Mouse (Mus musculus): ENCODE measurements at regions not wholly inside any gene's neighbourhood (a gene's known extent, or its start where the extent isn't known, plus 50 kb on each side); places are given as distances from the start of the nearest gene placed in this dataset.
A peak's percentile ranks its signal among the peaks of the same experiment; 100 is the strongest.
"Not testable (repeated sequence)": the region's sequence is repeated elsewhere in the genome, so short reads cannot be mapped to it uniquely, and the experiment has no call there.

GRCm38 (mm10) chr8:78065890-78066493 is 147.1 kb upstream of the Ttc29 start:
- DNase-seq (ENCODE audit: low spot score in 2 of 2): no peak

- no peak for DNase-seq (ENCODE audit: low spot score in 2 of 2)
Measured at GRCm38 (mm10) chr8:78068087-78068910, 144.8 kb upstream of the Ttc29 start.

GRCm38 (mm10) chr8:78073821-78074220 is 139.3 kb upstream of the Ttc29 start:
- no peak for DNase-seq (ENCODE audit: low spot score in 2 of 2)

- DNase-seq (ENCODE audit: low spot score in 2 of 2): no peak
Measured at GRCm38 (mm10) chr8:78077122-78077521, 136.0 kb upstream of the Ttc29 start.

- DNase-seq (ENCODE audit: low spot score in 2 of 2): not testable (repeated sequence)
Measured at GRCm38 (mm10) chr8:78081395-78081794, 131.7 kb upstream of the Ttc29 start.

GRCm38 (mm10) chr8:78083012-78083411 is 130.1 kb upstream of the Ttc29 start:
- no peak for DNase-seq (ENCODE audit: low spot score in 2 of 2)

- no peak for DNase-seq (ENCODE audit: low spot score in 2 of 2)
Measured at GRCm38 (mm10) chr8:78086361-78086760, 126.7 kb upstream of the Ttc29 start.

GRCm38 (mm10) chr8:78090382-78091122 is 122.5 kb upstream of the Ttc29 start:
- no peak for DNase-seq (ENCODE audit: low spot score in 2 of 2)

- no peak for DNase-seq (ENCODE audit: low spot score in 2 of 2)
Measured at GRCm38 (mm10) chr8:78096383-78096782, 116.7 kb upstream of the Ttc29 start.

- DNase-seq (ENCODE audit: low spot score in 2 of 2): no peak
Measured at GRCm38 (mm10) chr8:78098191-78098745, 114.8 kb upstream of the Ttc29 start.

GRCm38 (mm10) chr8:78099091-78099490 is 114.0 kb upstream of the Ttc29 start:
- no peak for DNase-seq (ENCODE audit: low spot score in 2 of 2)

- no peak for DNase-seq (ENCODE audit: low spot score in 2 of 2)
Measured at GRCm38 (mm10) chr8:78107339-78107738, 105.8 kb upstream of the Ttc29 start.

GRCm38 (mm10) chr8:78110003-78110649 is 103.0 kb upstream of the Ttc29 start:
- no peak for DNase-seq (ENCODE audit: low spot score in 2 of 2)

- no peak for DNase-seq (ENCODE audit: low spot score in 2 of 2)
Measured at GRCm38 (mm10) chr8:78113105-78113504, 100.0 kb upstream of the Ttc29 start.

GRCm38 (mm10) chr8:78114512-78114911 is 98.6 kb upstream of the Ttc29 start:
- DNase-seq (ENCODE audit: low spot score in 2 of 2): no peak

- DNase-seq (ENCODE audit: low spot score in 2 of 2): no peak
Measured at GRCm38 (mm10) chr8:78117191-78117590, 95.9 kb upstream of the Ttc29 start.

- no peak for DNase-seq (ENCODE audit: low spot score in 2 of 2)
Measured at GRCm38 (mm10) chr8:78118493-78118892, 94.6 kb upstream of the Ttc29 start.

GRCm38 (mm10) chr8:78119682-78120081 is 93.4 kb upstream of the Ttc29 start:
- no peak for DNase-seq (ENCODE audit: low spot score in 2 of 2)

- DNase-seq (ENCODE audit: low spot score in 2 of 2): peak in 1 of 2 experiments; percentile 25
Measured at GRCm38 (mm10) chr8:78124248-78124647, 88.8 kb upstream of the Ttc29 start.

GRCm38 (mm10) chr8:78127852-78128251 is 85.2 kb upstream of the Ttc29 start:
- no peak for DNase-seq (ENCODE audit: low spot score in 2 of 2)

GRCm38 (mm10) chr8:78129061-78129460 is 84.0 kb upstream of the Ttc29 start:
- DNase-seq (ENCODE audit: low spot score in 2 of 2): no peak

GRCm38 (mm10) chr8:78139514-78139913 is 73.6 kb upstream of the Ttc29 start:
- not testable (repeated sequence) for DNase-seq (ENCODE audit: low spot score in 2 of 2)
